Mouse (Mus musculus) liver, embryonic 11.5 days (tissue): Measurements from ENCODE around the gene Vars. TPM values are rescaled to one million over a fixed set of nuclear protein-coding genes. Genes with fewer than 3 reads are reported as not detected.

Experiments
- ATAC-seq: fragments of 200-750 bp; cut with Nextera tagmentation; replicated peaks from 2 replicates; pipeline ENCODE4 v1.8.0; 2017; ENCODE audit warnings: moderate number of reproducible peaks, mild to moderate bottlenecking, moderate TSS enrichment, moderate library complexity; ENCODE audit not compliant: low FRiP score
- DNase-seq: peaks from one replicate; pipeline ENCODE4 v3.0.0-alpha.2; 2017; ENCODE audit warnings: low spot score
- H3K27ac ChIP-seq: fragments of 300-500 bp; sonication (generic); 2 replicates; pipeline ENCODE4 v1.5.1; 2014; ENCODE audit warnings: mild to moderate bottlenecking, low read depth, low read length, control low read depth
- H3K27me3 ChIP-seq: fragments of 300-500 bp; sonication (generic); replicated peaks from 2 replicates; pipeline ENCODE4 v1.6.1; 2014; ENCODE audit warnings: low read length, mixed read lengths; ENCODE audit not compliant: control insufficient read depth, insufficient read depth
- H3K36me3 ChIP-seq: fragments of 300-500 bp; sonication (generic); 2 replicates; pipeline ENCODE4 v1.6.1; 2014; ENCODE audit warnings: mild to moderate bottlenecking, low read length, moderate library complexity, mixed read lengths; ENCODE audit not compliant: control insufficient read depth, insufficient read depth
- H3K4me1 ChIP-seq: fragments of 300-500 bp; sonication (generic); replicated peaks from 2 replicates; pipeline ENCODE4 v1.6.1; 2014; ENCODE audit warnings: low read length, mixed read lengths; ENCODE audit not compliant: control insufficient read depth, insufficient read depth
- H3K4me2 ChIP-seq: fragments of 300-500 bp; sonication (generic); 2 replicates; pipeline ENCODE4 v1.6.1; 2014; ENCODE audit warnings: mild to moderate bottlenecking, control low read depth, moderate library complexity
- H3K4me3 ChIP-seq: fragments of 300-500 bp; sonication (generic); 2 replicates; pipeline ENCODE4 v1.5.1; 2014; ENCODE audit warnings: low read depth, low read length, control low read depth
- H3K9ac ChIP-seq: fragments of 300-500 bp; sonication (generic); 2 replicates; pipeline ENCODE4 v1.6.1; 2014; ENCODE audit warnings: low read depth, low read length, control low read depth
- H3K9me3 ChIP-seq: fragments of 300-500 bp; sonication (generic); 2 replicates; pipeline ENCODE4 v1.6.1; 2016; ENCODE audit warnings: low read length, inconsistent platforms, mixed read lengths; ENCODE audit not compliant: control insufficient read depth
- WGBS: fragments of 180-500 bp; shearing (Covaris S2); extraction: QIAGEN DNeasy Blood & Tissue Kit; methylation state at CpG from one replicate; pipeline ENCODE4 v1.1.7; 2014; 5-methylcytosine and 5-hydroxymethylcytosine counted together
- polyA plus RNA-seq: library from polyadenylated mRNA; unstranded; fragments of >200 nt; fragmentation: Nextera tagmentation; extraction: Ambion mirVana; gene quantifications from 2 replicates; pipeline ENCODE4 v1.2.1, GENCODE M21; 2014

Gene Vars
- polyA plus RNA-seq, 1 experiment from 2014 or later, result 234 TPM

- H3K27ac ChIP-seq, result peak overlapping the region; percentile 69
- no peaks in the 10 kb centered on the region for H3K36me3 ChIP-seq
- no peak for ATAC-seq
- no peak overlapping the region for H3K4me3 ChIP-seq
- no peaks in the 10 kb centered on the region for H3K9me3 ChIP-seq
- H3K4me1 ChIP-seq, result peaks cover 47% of the 10 kb centered on the region
- 77% methylated on average over 8 of the region's 8 CpGs for WGBS
- no peaks in the 10 kb centered on the region for H3K27me3 ChIP-seq
- no peak overlapping the region for H3K9ac ChIP-seq
- peak; percentile 36 for DNase-seq
- no peak overlapping the region; the same call in 1 of the 2 replicates for H3K4me2 ChIP-seq
Observed at GRCm38 (mm10) chr17:35022541-35023060, 21.8 kb downstream of the Vars start.

GRCm38 (mm10) chr17:35023221-35023620, 22.4 kb downstream of the Vars start:
- no peak overlapping the region for H3K9ac ChIP-seq
- ATAC-seq (no peak), DNase-seq (no peak)
- WGBS, result 83% methylated on average over 5 of the region's 5 CpGs
- H3K27me3 ChIP-seq, result no peaks in the 10 kb centered on the region
- no peaks in the 10 kb centered on the region for H3K9me3 ChIP-seq
- peak overlapping the region; percentile 12; the same call in 1 of the 2 replicates for H3K4me2 ChIP-seq
- peaks cover 53% of the 10 kb centered on the region for H3K4me1 ChIP-seq
- no peaks in the 10 kb centered on the region for H3K36me3 ChIP-seq
- H3K4me3 ChIP-seq, result no peak overlapping the region
- H3K27ac ChIP-seq, result peak overlapping the region; percentile 41; the same call in 1 of the 2 replicates

DNA sequence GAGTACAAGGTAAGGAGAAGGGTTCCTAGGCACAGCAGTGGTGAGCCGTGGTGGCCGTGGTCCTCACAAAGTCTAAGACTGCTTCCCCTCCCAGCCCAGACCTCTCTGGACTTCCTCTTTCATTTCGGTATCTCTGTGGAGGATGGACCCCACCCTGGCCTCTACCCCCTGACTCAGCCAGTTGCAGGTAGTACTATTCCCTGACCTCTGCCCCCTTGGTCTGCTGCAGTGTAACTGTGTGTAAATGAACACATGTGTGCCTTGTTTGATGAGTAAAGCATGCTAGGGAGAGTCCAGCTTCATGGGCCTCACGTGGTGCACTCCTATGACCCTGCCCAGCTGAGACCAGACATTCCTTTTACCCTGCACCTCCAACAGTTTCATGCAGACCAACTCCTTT, 23.0 kb downstream of the Vars start:
- Histone ChIP-seq H3K27me3 (no peaks in the 10 kb centered on the region), H3K9ac (no peak overlapping the region), H3K27ac (peak overlapping the region; percentile 41; the same call in 1 of the 2 replicates), H3K9me3 (no peaks in the 10 kb centered on the region), H3K36me3 (no peaks in the 10 kb centered on the region), H3K4me2 (peak overlapping the region; percentile 12; the same call in 1 of the 2 replicates), H3K4me3 (no peak overlapping the region), H3K4me1 (peaks cover 55% of the 10 kb centered on the region)
- ATAC-seq (no peak), DNase-seq (no peak)
- 36% methylated on average over 4 of the region's 4 CpGs for WGBS

- Histone ChIP-seq H3K27me3 (no peaks in the 10 kb centered on the region), H3K9ac (no peak overlapping the region), H3K27ac (no peak overlapping the region), H3K9me3 (no peaks in the 10 kb centered on the region), H3K4me3 (no peak overlapping the region), H3K4me1 (peaks cover 55% of the 10 kb centered on the region), H3K36me3 (no peaks in the 10 kb centered on the region), H3K4me2 (no peak overlapping the region)
- DNase-seq (no peak), ATAC-seq (no peak)
- 54% methylated on average over 13 of the region's 13 CpGs for WGBS
Observed at GRCm38 (mm10) chr17:35024261-35024660, 23.5 kb downstream of the Vars start.

GRCm38 (mm10) chr17:35024691-35025488, 24.1 kb downstream of the Vars start:
- 60% methylated on average over 8 of the region's 10 CpGs for WGBS
- H3K4me1 ChIP-seq, result peaks cover 62% of the 10 kb centered on the region
- no peak overlapping the region for H3K27ac ChIP-seq
- ATAC-seq (no peak), DNase-seq (no peak)
- H3K9me3 ChIP-seq, result no peaks in the 10 kb centered on the region
- no peak overlapping the region for H3K4me2 ChIP-seq
- no peaks in the 10 kb centered on the region for H3K36me3 ChIP-seq
- H3K4me3 ChIP-seq, result no peak overlapping the region
- no peak overlapping the region for H3K9ac ChIP-seq
- no peaks in the 10 kb centered on the region for H3K27me3 ChIP-seq

GRCm38 (mm10) chr17:35026206-35026605, 25.4 kb downstream of the Vars start:
- H3K4me2 ChIP-seq, result no peak overlapping the region
- ATAC-seq (no peak), DNase-seq (no peak)
- 76% methylated on average over 5 of the region's 5 CpGs for WGBS
- H3K27ac ChIP-seq, result no peak overlapping the region
- no peak overlapping the region for H3K9ac ChIP-seq
- H3K36me3 ChIP-seq, result no peaks in the 10 kb centered on the region
- no peaks in the 10 kb centered on the region for H3K27me3 ChIP-seq
- H3K9me3 ChIP-seq, result no peaks in the 10 kb centered on the region
- H3K4me3 ChIP-seq, result no peak overlapping the region
- H3K4me1 ChIP-seq, result peaks cover 61% of the 10 kb centered on the region

- no peaks in the 10 kb centered on the region for H3K36me3 ChIP-seq
- H3K9me3 ChIP-seq, result no peaks in the 10 kb centered on the region
- peak within 1 kb of the TSS; percentile 23; the same call in 1 of the 2 replicates for H3K4me2 ChIP-seq
- DNase-seq (no peak), ATAC-seq (0 out of 2 replicates have a peak, but pooled peaks have one; percentile 41)
- peak within 1 kb of the TSS; percentile 32; the same call in 1 of the 2 replicates for H3K27ac ChIP-seq
- H3K9ac ChIP-seq, result peak within 1 kb of the TSS; percentile 46
- 54% methylated on average over 13 of the region's 13 CpGs for WGBS
- H3K4me1 ChIP-seq, result peaks cover 52% of the 10 kb centered on the region
- no peaks in the 10 kb centered on the region for H3K27me3 ChIP-seq
- peak within 1 kb of the TSS; percentile 15; the same call in 1 of the 2 replicates for H3K4me3 ChIP-seq
Observed at GRCm38 (mm10) chr17:35027277-35028068, 26.7 kb downstream of the Vars start, which contains the start of gene Sapcd1. Gene Sapcd1 (minus strand): TSS chr17:35028016.

DNA sequence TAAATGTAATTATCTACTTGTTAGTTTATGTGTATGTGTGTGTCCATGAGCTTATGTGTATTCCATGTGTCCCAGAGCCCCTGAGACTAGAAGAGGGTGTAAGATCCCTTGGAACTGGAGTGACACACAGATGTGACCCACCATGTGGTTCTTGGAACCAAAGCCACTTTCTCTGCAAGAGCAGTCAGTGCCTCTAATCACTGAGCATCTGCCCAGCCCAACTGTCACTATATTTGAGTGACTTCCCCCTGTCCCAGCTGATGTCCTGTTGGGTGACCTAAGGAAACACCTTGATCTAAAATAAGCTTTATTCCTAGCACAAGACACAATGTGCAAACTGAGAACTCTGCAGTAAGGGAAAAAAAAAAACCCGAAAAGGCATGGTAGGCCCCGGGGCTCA, 27.5 kb downstream of the Vars start:
- 67% methylated on average over 2 of the region's 2 CpGs for WGBS
- DNase-seq, result no peak
- Histone ChIP-seq H3K27me3 (no peaks in the 10 kb centered on the region), H3K4me2 (no peak overlapping the region), H3K4me3 (no peak overlapping the region), H3K9me3 (no peaks in the 10 kb centered on the region), H3K36me3 (no peaks in the 10 kb centered on the region), H3K9ac (no peak overlapping the region), H3K4me1 (peaks cover 43% of the 10 kb centered on the region), H3K27ac (no peak overlapping the region)
- ATAC-seq, result no peak
